Mouse (Mus musculus) liver, adult 2 months (tissue): ENCODE measurements around the gene Ltb. TPM values are rescaled to one million over a fixed set of nuclear protein-coding genes. Genes with fewer than 3 reads are reported as not detected.

Source experiments
- DNase-seq: peaks from one replicate; pipeline ENCODE4 v3.0.0-alpha.2; 2011; ENCODE audit warnings: low read depth, low spot score; ENCODE audit errors: extremely low read depth
- H3K27ac ChIP-seq: fragments of 200-500 bp; replicated peaks from 2 replicates; pipeline ENCODE4 v1.5.1; 2012; ENCODE audit warnings: low read depth, mild to moderate bottlenecking, control low read depth, inconsistent platforms, low read length; ENCODE audit not compliant: insufficient read depth
- H3K27me3 ChIP-seq: fragments of 200-500 bp; 2 replicates; pipeline ENCODE4 v1.6.1; 2012; ENCODE audit warnings: mild to moderate bottlenecking, moderate library complexity, low read length, inconsistent platforms; ENCODE audit not compliant: control insufficient read depth, insufficient read depth
- H3K36me3 ChIP-seq: fragments of 200-500 bp; 2 replicates; pipeline ENCODE4 v1.6.1; 2012; ENCODE audit warnings: low read length, inconsistent platforms; ENCODE audit not compliant: control insufficient read depth, insufficient read depth
- H3K4me1 ChIP-seq: fragments of 200-500 bp; 2 replicates; pipeline ENCODE4 v1.6.1; 2011; ENCODE audit warnings: low read length; ENCODE audit not compliant: control insufficient read depth, insufficient read depth
- H3K4me3 ChIP-seq: fragments of 200-500 bp; 2 replicates; pipeline ENCODE4 v1.5.1; 2011; ENCODE audit warnings: low read depth, mild to moderate bottlenecking, control low read depth, low read length, moderate library complexity; ENCODE audit not compliant: insufficient read depth
- H3K79me2 ChIP-seq: fragments of 200-500 bp; 2 replicates; pipeline ENCODE4 v1.6.1; 2012; ENCODE audit warnings: inconsistent platforms, mild to moderate bottlenecking, low read length, moderate library complexity; ENCODE audit not compliant: control insufficient read depth, insufficient read depth
- H3K9ac ChIP-seq: fragments of 200-500 bp; 2 replicates; pipeline ENCODE4 v1.6.1; 2012; ENCODE audit warnings: low read depth, mild to moderate bottlenecking, control low read depth, inconsistent platforms, low read length
- CTCF ChIP-seq: fragments of 200-500 bp; IDR thresholded peaks from 2 replicates; pipeline ENCODE4 v1.5.1; 2011; ENCODE audit warnings: low read depth, low read length, control low read depth
- POLR2A ChIP-seq: fragments of 200-500 bp; IDR thresholded peaks from 2 replicates; pipeline ENCODE4 v1.6.1; 2011; ENCODE audit warnings: low read length, control low read depth; ENCODE audit not compliant: insufficient read depth; ENCODE audit errors: extremely low read depth
- WGBS: fragments of 180-500 bp; shearing (Covaris S2); methylation state at CpG from one replicate; pipeline ENCODE4 v1.1.7; 2018; 5-methylcytosine and 5-hydroxymethylcytosine counted together
- polyA plus RNA-seq: library from polyadenylated mRNA; depleted of rRNA; stranded (reverse); fragments of >200 nt; gene quantifications from 2 replicates; pipeline ENCODE4 v1.2.3, GENCODE M21; 2012; rRNA removed
- total RNA-seq: library from RNA; depleted of rRNA; stranded (reverse); fragments of >200 nt; gene quantifications from 2 replicates; pipeline ENCODE4 v1.2.3, GENCODE M21; 2014; rRNA removed

Ltb gene
- total RNA-seq, result 1.8 and 3.0 TPM in 2 replicates
- 2.6 and 4.7 TPM in 2 replicates for polyA plus RNA-seq

GRCm38 (mm10) chr17:35193881-35194843 is at the start of gene Ltb:
Ltb (plus strand) TSS chr17:35194439.
- H3K4me1 ChIP-seq, result peaks cover 3% of the 10 kb centered on the region; the same call in 1 of the 2 replicates
- TF ChIP-seq CTCF, result no peak
- TF ChIP-seq POLR2A, result no peak
- no peak within 1 kb of the TSS for H3K9ac ChIP-seq
- DNase-seq, result no peak
- H3K4me3 ChIP-seq, result peak within 1 kb of the TSS; percentile 25; the same call in 1 of the 2 replicates
- no peaks in the 10 kb centered on the region for H3K79me2 ChIP-seq
- H3K36me3 ChIP-seq, result no peaks in the 10 kb centered on the region
- peaks cover 8% of the 10 kb centered on the region; the same call in 1 of the 2 replicates for H3K27me3 ChIP-seq
- H3K27ac ChIP-seq, result peak within 1 kb of the TSS; percentile 28; the same call in 1 of the 2 replicates
- WGBS, result 62% methylated on average over 28 of the region's 28 CpGs

GRCm38 (mm10) chr17:35146139-35146538 is 48.1 kb upstream of the Ltb start:
- Histone ChIP-seq H3K4me3 (no peak overlapping the region), H3K27ac (no peak overlapping the region), H3K36me3 (peaks cover 73% of the 10 kb centered on the region), H3K4me1 (no peaks in the 10 kb centered on the region; the same call in 1 of the 2 replicates), H3K79me2 (no peaks in the 10 kb centered on the region), H3K9ac (no peak overlapping the region), H3K27me3 (no peaks in the 10 kb centered on the region)
- no peak for TF ChIP-seq POLR2A
- no peak for TF ChIP-seq CTCF
- 93% methylated on average over 5 of the region's 5 CpGs for WGBS
- DNase-seq, result no peak

- Histone ChIP-seq H3K79me2 (no peaks in the 10 kb centered on the region), H3K27ac (no peak overlapping the region), H3K27me3 (no peaks in the 10 kb centered on the region), H3K9ac (no peak overlapping the region), H3K36me3 (peaks cover 76% of the 10 kb centered on the region), H3K4me1 (no peaks in the 10 kb centered on the region; the same call in 1 of the 2 replicates), H3K4me3 (no peak overlapping the region)
- DNase-seq, result no peak
- no peak for TF ChIP-seq POLR2A
- 78% methylated on average over 3 of the region's 3 CpGs for WGBS
Observed at GRCm38 (mm10) chr17:35147348-35147747, 46.9 kb upstream of the Ltb start.

GRCm38 (mm10) chr17:35147922-35148639 is 46.2 kb upstream of the Ltb start:
- Histone ChIP-seq H3K27me3 (no peaks in the 10 kb centered on the region), H3K27ac (0 out of 2 replicates have a peak overlapping the region, but pooled peaks have one; percentile 39), H3K36me3 (peaks cover 75% of the 10 kb centered on the region), H3K9ac (no peak overlapping the region), H3K4me3 (no peak overlapping the region), H3K4me1 (no peaks in the 10 kb centered on the region; the same call in 1 of the 2 replicates), H3K79me2 (no peaks in the 10 kb centered on the region)
- no peak for DNase-seq
- WGBS, result 63% methylated on average over 5 of the region's 5 CpGs
- TF ChIP-seq POLR2A (no peak), CTCF (no peak)

- WGBS, result 57% methylated on average over 4 of the region's 4 CpGs
- Histone ChIP-seq H3K79me2 (no peaks in the 10 kb centered on the region; the same call in 1 of the 2 replicates), H3K27ac (no peak overlapping the region), H3K36me3 (peaks cover 77% of the 10 kb centered on the region), H3K4me3 (no peak overlapping the region), H3K27me3 (no peaks in the 10 kb centered on the region), H3K4me1 (no peaks in the 10 kb centered on the region; the same call in 1 of the 2 replicates), H3K9ac (no peak overlapping the region)
- no peak for TF ChIP-seq POLR2A
- no peak for TF ChIP-seq CTCF
- peak; percentile 40 for DNase-seq
Observed at GRCm38 (mm10) chr17:35152121-35152520, 42.1 kb upstream of the Ltb start.
